Mouse (Mus musculus): Measurements from ENCODE around the gene Basp1.

GRCm38 (mm10) chr15:25449348-25449747 lies 35.8 kb upstream of the Basp1 start:
- TF ChIP-seq GATA1 (IDR thresholded peaks at IDR 0.05; ENCODE audit: low read length) = no peak
- no peak for TF ChIP-seq TAL1 (IDR thresholded peaks at IDR 0.05; ENCODE audit: low read length)
